Mouse (Mus musculus) cerebellum, adult 8-10 months (tissue): ENCODE measurements around the gene Nrros.
"Not testable (repeated sequence)": the region's sequence is repeated elsewhere in the genome, so short reads cannot be mapped to it uniquely, and the experiment has no call there.

ENCODE experiments used
- DNase-seq: peaks from one replicate; pipeline ENCODE4 v3.0.0; 2022

The Nrros gene

DNA sequence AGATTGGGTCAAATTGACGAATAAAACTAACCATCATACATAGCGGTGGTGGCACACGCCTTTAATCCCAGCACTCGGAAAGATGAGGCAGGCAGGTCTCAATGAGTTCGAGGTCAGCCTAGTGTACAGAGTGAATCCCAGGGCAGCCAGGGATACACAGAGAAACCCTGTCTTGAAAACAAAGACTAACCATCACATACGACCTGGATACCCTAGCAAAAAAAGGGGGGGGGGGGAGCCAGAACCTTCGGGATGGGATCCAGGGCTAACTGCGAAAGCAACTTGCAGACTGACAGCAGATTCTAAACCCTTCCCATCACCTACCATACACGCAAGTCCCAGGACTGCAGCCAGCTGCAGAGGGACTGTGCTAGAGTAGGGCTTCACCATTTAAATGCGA lies 51.0 kb downstream of the Nrros start:
- no peak for DNase-seq

DNA sequence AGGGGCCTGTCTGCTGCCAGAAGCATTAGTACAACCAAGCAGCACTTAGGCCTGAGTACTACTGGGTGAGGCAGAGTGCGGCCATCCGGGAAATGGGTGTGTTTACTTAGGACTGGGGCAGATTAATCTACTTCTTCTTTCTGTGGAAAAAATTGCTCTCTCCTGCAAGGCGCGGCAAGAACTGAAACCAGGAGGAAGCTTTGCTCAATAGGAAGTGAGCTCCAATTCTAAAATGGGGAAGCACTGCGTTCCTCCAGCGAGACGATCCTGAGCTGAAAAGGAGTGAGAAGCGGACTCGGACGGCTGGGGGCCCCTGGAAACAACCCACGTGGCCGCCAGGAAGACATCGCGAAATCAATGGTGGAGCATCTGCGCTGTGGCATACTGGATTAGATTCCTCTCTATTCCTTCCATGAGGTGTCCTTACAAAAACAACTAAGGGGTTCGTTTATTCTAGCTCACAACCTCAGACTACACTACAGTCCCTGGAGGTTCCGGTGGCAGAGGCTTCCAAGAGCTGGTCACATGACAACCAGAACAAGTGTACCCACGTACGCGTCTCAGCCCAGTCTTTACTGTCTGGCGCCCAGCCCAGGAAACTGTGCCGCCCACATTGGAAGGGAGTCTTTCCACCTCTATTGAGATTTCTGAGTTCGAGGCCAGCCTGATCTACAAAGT lies 51.7 kb downstream of the Nrros start:
- no peak for DNase-seq

DNA sequence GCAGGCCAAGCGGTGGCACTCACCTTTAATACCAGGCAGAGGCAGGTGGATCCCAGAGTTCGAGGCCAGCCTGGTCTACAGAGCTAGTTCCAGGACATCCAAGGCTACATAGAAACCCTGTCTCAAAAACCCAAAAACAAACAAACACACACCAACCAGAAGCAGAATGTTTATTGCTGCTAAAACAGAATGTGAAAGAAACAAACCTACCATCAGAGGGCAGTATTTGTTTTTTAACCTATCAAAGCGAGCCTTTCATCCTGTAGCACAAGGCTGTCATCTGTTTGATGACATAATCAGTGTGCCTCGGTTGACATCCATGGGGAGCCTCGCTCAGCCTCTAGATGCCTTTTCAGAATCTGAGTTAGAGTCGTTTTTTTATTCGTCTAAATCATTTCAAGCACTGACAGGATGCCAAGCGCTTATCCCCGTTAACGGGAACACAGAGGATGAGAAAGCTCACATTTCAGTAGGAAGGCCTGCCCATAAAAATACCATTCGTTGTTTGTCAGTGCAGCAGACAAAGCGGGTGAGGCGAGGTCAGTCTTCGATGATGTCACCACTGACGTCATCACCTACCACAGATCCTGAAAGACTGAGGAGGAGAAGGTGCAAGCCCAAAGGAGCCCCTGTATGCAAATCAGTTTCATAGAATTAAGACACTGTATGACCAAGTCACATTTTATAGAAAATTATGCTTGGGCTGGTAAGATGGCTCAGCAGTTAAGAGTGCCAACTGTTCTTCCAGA lies 54.3 kb downstream of the Nrros start:
- no peak for DNase-seq

DNA sequence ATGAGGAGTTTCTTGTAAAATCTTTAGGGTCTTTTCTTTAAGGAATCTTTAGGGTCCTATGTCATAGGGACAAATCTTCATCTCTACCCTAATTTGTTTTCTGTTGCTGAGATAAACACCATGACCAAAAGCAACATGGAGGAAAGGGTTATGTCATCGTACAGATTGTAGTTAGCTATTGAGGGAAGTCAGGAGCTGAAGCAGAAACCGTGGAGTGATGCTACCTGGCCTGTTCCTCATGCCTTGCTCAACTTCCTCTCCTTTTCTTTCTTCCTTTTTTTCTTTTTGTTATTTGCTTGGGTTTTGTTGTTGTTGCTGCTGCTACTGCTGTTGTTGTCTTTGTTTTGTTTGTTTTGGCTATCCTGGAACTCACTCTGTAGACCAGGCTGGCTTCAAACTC lies 56.8 kb downstream of the Nrros start:
- DNase-seq: no peak

DNA sequence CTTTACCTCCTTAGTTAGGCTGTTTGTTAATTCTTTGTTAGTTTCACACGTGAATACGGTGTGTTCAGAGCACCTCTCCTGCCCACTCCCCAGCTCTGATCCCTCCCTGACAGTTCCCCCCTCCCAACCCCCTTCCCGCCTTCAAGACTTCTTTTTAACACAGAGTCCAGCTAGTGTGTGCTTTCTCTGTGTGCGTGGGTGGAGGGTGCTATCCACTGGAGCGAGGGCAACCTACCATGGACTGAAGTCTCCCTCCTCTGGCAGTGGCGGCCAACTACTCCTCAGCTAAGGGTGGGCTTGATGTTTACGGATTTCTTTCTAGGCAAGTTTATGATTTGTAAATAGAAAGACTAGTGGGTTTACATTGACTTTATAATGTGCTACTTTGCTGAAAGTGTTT lies 57.2 kb downstream of the Nrros start:
- DNase-seq: no peak

DNA sequence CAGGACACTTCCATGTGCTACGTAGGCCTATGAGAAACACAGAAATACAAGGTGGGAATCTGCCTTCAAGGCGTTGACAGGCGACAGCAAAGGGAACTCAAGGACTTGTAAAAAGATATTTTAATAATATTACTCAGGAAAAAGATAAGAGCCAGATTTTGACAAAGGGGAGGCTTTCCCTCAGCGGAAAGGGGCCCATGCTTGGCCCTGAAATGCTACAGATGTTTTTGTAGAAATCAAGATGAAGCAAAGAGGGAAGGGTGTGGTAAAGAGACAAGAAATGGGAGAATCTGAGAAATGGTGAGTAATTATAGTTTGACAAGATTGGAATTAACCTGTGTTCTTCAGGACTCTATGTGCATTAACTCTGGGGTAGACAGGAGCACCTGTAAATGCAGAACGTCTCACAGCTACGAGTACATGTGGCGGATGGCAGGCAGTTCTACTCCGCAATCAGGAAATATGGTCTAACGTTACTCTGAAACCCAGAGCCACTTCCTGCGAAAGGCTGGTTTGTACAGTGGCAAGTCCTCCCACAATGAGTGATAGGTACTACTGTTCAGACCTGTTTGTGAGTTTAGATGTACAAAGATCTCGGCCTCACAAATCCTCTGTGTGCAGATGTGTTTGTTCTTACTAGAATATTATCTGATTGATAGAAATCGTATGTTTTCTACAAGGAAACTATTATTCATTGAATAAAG lies 57.9 kb downstream of the Nrros start:
- DNase-seq: no peak

DNA sequence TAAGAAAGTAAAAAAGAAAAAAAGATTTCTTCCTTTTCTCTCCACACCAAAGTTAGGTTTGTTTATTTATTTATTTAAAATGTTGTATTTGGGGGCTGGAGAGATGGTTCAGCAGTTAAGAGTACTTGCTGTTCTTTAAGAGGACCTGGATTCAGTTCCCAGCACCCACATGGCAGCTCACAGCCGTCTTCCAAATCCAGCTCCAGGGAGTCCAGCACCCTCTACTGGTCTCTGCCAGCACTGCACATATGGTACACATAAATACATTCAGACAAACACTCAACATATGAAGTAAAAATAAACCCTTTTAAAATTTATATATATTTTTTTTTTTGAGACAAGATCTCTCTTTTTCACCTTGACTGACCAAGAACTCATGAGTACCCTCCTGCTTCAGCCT lies 59.7 kb downstream of the Nrros start:
- DNase-seq: no peak

DNA sequence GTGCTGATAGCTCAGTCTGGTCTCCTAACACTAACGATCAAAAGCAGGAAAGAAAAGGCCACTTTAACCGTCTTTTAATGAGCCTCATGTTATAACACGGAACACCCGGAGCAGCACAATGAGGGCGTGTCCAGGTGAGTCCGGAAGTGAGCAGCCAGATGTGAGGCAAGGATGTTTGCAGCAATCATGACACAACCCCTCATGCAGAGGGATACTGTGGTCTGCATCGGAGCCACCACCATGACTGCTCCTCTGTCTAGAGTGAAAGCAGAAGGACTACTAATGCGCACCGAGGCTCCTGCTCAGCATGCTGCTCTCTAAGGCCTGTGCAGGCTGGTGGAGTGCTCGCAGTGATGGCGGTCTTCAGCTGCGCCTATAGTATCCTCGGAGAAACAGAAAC lies 63.1 kb downstream of the Nrros start:
- no peak for DNase-seq

DNA sequence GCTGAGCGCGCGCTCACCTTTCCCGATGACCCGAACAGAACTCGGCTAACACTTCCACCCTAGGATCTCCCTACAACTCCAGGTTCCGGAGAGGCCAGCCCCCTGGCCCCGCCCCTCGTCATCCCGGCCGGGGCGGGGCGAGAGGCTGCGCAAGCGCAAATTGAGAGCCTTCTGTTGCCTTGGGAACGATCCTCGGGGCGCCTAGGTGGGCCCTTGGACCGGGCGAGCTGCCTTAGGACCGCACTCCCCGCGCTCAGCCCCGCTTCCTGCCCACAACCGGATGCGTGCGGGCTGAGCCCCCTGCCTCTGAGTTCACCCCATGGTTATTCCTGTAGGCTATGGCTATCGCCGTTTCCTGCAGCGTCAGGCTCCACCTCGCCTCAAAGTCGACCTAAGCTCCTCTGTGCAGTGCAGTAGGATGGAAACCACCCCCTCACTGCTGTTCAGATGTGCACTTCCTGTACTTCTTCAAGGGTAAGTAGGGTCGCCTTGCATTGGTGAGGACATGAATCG lies 65.7 kb downstream of the Nrros start, which contains the start of the genes Pigx and Cep19:
Gene Pigx, minus strand, starts transcription at position 103 of the 513 bp plus-strand sequence.
Gene Cep19, plus strand, starts transcription at position 163 of the 513 bp plus-strand sequence.
- DNase-seq: peak; percentile 88

DNA sequence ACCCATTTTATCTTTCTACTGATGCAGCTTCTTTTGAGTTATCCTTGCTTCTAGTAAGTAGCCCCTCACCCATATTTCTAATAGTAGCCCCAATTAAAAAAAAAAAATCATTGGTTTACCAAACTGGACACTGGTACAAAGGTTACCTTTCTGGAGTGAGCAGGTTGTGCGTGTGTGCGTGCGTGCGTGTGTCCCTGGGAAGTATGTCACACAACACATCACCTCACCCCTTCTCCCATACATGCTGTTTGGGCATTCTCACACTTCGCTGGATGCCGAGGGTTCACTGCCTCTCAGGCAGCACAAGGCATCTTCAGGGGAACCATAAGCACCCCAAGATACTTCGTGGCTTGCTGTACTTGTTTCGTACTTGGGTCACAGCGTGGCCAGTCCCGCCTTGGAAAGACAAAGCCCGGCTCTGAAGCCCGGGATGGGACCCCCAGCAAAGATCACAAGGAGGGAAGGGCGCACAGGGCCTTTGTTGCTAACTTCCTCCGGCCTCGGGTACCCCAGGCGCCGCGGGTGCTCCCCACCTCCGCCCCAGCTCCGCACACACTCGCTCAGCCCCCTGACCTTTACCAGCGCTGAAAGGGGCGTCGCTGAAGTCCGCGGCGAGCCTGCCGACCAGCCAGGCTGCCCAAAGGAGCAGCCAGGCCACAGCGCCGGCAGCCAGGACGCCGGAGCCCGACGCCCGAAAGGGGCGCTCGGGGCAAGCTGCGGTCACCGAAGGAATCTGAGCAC lies 66.3 kb downstream of the Nrros start:
- DNase-seq: no peak

DNA sequence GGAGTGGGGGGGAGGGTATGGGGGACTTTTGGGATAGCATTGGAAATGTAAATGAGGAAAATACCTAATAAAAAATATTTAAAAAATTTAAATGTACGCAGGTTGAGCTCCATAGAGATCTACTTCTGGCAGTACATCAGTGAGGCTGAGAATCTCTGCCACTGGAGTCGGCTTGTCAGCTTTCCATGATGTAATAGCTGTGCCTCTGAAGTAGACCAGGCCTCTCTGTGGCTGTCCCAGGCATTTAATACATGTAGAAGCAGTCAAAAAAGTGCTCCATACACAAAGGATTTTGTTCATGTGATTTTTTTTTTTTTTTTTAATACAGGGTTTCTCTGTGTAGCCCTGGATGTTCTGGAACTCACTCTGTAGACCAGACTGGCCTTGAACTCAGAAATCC lies 67.6 kb downstream of the Nrros start:
- not testable (repeated sequence) for DNase-seq
